Comparison of ENCODE assay signal across 8 mouse cellular contexts in the genomic region with DNA sequence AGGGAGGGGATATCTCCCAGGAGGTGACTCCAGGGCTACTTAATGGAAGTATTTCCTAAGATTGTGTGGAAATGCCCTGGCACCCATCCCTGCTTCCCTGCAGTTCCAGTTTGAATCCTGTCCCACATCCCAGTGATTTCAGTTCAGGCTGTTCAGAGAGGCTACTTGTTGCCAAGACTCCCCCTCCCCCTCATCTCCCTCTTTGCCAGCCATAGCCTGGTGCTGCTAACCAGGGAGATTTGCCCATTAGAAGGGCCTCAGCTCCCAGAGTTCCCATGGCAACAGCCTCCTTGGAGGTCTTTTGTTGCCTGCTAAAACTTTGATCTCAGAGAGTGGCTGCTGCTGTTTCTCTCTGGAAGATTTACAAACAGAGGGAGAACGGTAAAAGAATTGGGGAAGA. TPM values are rescaled to one million over a fixed set of nuclear protein-coding genes. Genes with fewer than 3 reads are reported as not detected.
DNase-seq lines count a peak whose midpoint lies in the region; ATAC-seq lines count a peak whose summit lies in the region.
"Had no signal": no experiment of that assay in that cellular context is flagged by ENCODE, and none has a peak within 500 bp of the region (broad histone marks: within the 10 kb centered on the region; RNA-seq: fewer than 3 reads in every experiment).

No protein-coding gene starts in this region.

- DNase-seq in ES-CJ7 (ENCODE audit: low read depth, low spot score): peak; percentile 39
- DNase-seq in Muller cell, postnatal 12 days (ENCODE audit: inconsistent ontology term): peak; percentile 91
- DNase-seq in embryonic facial prominence, embryonic 14.5 days (ENCODE audit: low spot score): peak; percentile 81
- DNase-seq in hindlimb bud, embryonic 11.5 days (ENCODE audit: extremely low spot score, low read depth, low spot score): peak; percentile 42
- no peak for DNase-seq in urinary bladder, adult 2 months (ENCODE audit: low spot score)
- DNase-seq in heart, postnatal 36 days: no peak

- H3K27ac ChIP-seq in embryonic facial prominence, embryonic 14.5 days (replicated peaks; ENCODE audit: low read depth, low read length): no peak overlapping the region
- H3K27ac ChIP-seq in midbrain, embryonic 13.5 days: peak overlapping the region; percentile 91

- H3K4me1 ChIP-seq in embryonic facial prominence, embryonic 14.5 days (ENCODE audit: control insufficient read depth, insufficient read depth, low read length): peaks cover 21% of the 10 kb centered on the region
- peaks cover 82% of the 10 kb centered on the region for H3K4me1 ChIP-seq in midbrain, embryonic 13.5 days (replicated peaks)

- no peak overlapping the region for H3K4me3 ChIP-seq in embryonic facial prominence, embryonic 14.5 days (ENCODE audit: low read depth, low read length)
- H3K4me3 ChIP-seq in midbrain, embryonic 13.5 days (replicated peaks): no peak overlapping the region

- ATAC-seq in embryonic facial prominence, embryonic 14.5 days (ENCODE audit: low read depth): peak; percentile 38; the same call in 1 of the 2 replicates
- peak; percentile 75 for ATAC-seq in midbrain, embryonic 13.5 days

- H3K27me3 ChIP-seq in embryonic facial prominence, embryonic 14.5 days (replicated peaks; ENCODE audit: control insufficient read depth, insufficient read depth, low read length): no peaks in the 10 kb centered on the region
- H3K27me3 ChIP-seq in midbrain, embryonic 13.5 days: no peaks in the 10 kb centered on the region

- no peaks in the 10 kb centered on the region for H3K36me3 ChIP-seq in embryonic facial prominence, embryonic 14.5 days (ENCODE audit: control insufficient read depth, insufficient read depth, low read length)
- no peaks in the 10 kb centered on the region for H3K36me3 ChIP-seq in midbrain, embryonic 13.5 days

- 18% methylated on average over 1 of the region's 1 CpGs for WGBS in embryonic facial prominence, embryonic 14.5 days
- WGBS in midbrain, embryonic 13.5 days: 0% methylated on average over 1 of the region's 1 CpGs

- H3K9ac ChIP-seq in embryonic facial prominence, embryonic 14.5 days (ENCODE audit: low read depth, low read length): no peak overlapping the region
- H3K9ac ChIP-seq in midbrain, embryonic 13.5 days (replicated peaks): no peak overlapping the region

- no peaks in the 10 kb centered on the region for H3K9me3 ChIP-seq in embryonic facial prominence, embryonic 14.5 days (ENCODE audit: control insufficient read depth, low read length)
- no peaks in the 10 kb centered on the region for H3K9me3 ChIP-seq in midbrain, embryonic 13.5 days

- H3K4me2 ChIP-seq in embryonic facial prominence, embryonic 14.5 days (ENCODE audit: low read depth, low read length): no peak overlapping the region
- H3K4me2 ChIP-seq in midbrain, embryonic 13.5 days (replicated peaks): peak overlapping the region; percentile 17

- intact Hi-C loops in heart, postnatal 36 days (cut with DNase I): no loop called here

RNA-seq across cellular contexts. Expression of gene Ildr2, which starts 26.6 kb away (rescaled TPM):
- polyA plus RNA-seq in embryonic facial prominence, embryonic 14.5 days (2014; fragmentation: Nextera tagmentation; extraction: Ambion mirVana): 1.4 and 1.8 TPM in 2 replicates
- polyA plus RNA-seq in midbrain, embryonic 13.5 days (2015; fragmentation: Nextera tagmentation; extraction: Ambion mirVana): 5.3 and 6.5 TPM in 2 replicates
- 2.7 and 3.4 TPM in 2 replicates for polyA plus RNA-seq in urinary bladder, adult 2 months (2012; rRNA removed)
- total RNA-seq in heart, postnatal 36 days (2021): 1 to 10 TPM; 2.5 to 4.5 TPM
- total RNA-seq: neutrophil, adult 5-6 weeks had no signal

RNA-seq across cellular contexts. Expression of gene Mael, which starts 42.0 kb away (rescaled TPM):
- polyA plus RNA-seq in embryonic facial prominence, embryonic 14.5 days (2014; fragmentation: Nextera tagmentation; extraction: Ambion mirVana): 0.11 and 0.26 TPM in 2 replicates
- not detected in 2 replicates for polyA plus RNA-seq in midbrain, embryonic 13.5 days (2015; fragmentation: Nextera tagmentation; extraction: Ambion mirVana)
- not detected in 2 replicates for polyA plus RNA-seq in urinary bladder, adult 2 months (2012; rRNA removed)
- total RNA-seq in heart, postnatal 36 days (2021): not detected
- total RNA-seq: neutrophil, adult 5-6 weeks had no signal

Comparison
In these comparisons a context has a peak if more than half of its experiments do, and no peak if none do; other contexts are left out.
1. DNase-seq: peak in ES-CJ7 (single experiment), Muller cell, postnatal 12 days (single experiment), embryonic facial prominence, embryonic 14.5 days (single experiment) and hindlimb bud, embryonic 11.5 days (single experiment); none in urinary bladder, adult 2 months (single experiment) and heart, postnatal 36 days (0 of 2).